Mouse (Mus musculus): ENCODE data around the gene Ghrhr. TPM values are rescaled to one million over a fixed set of nuclear protein-coding genes. Genes with fewer than 3 reads are reported as not detected.

The Ghrhr gene
- polyA plus RNA-seq, 1 experiment from 2014 or later: 0.12 TPM

- no peak overlapping the region for H3K27ac ChIP-seq (ENCODE audit: low read length)
- H3K27me3 ChIP-seq (replicated peaks; ENCODE audit: insufficient read depth, low read length): no peaks in the 10 kb centered on the region
- ATAC-seq (no peak), DNase-seq (ENCODE audit: low spot score) (no peak)
- no peak overlapping the region for H3K4me3 ChIP-seq (ENCODE audit: low read depth, low read length)
- H3K4me2 ChIP-seq (replicated peaks; ENCODE audit: low read depth, low read length): no peak overlapping the region
- H3K4me1 ChIP-seq (ENCODE audit: insufficient read depth, low read depth, low read length): no peaks in the 10 kb centered on the region
- H3K9ac ChIP-seq (replicated peaks; ENCODE audit: low read depth): no peak overlapping the region
- TF ChIP-seq EP300 (IDR thresholded peaks at IDR 0.05) (no peak), CTCF (IDR thresholded peaks at IDR 0.05) (no peak)
- no peaks in the 10 kb centered on the region for H3K36me3 ChIP-seq (ENCODE audit: insufficient read depth, low read length)
- no peaks in the 10 kb centered on the region for H3K9me3 ChIP-seq (ENCODE audit: low read length)
- WGBS: 73% methylated on average over 5 of the region's 5 CpGs
Observed at GRCm38 (mm10) chr6:55404421-55404990, 28.4 kb downstream of the Ghrhr start.

DNA sequence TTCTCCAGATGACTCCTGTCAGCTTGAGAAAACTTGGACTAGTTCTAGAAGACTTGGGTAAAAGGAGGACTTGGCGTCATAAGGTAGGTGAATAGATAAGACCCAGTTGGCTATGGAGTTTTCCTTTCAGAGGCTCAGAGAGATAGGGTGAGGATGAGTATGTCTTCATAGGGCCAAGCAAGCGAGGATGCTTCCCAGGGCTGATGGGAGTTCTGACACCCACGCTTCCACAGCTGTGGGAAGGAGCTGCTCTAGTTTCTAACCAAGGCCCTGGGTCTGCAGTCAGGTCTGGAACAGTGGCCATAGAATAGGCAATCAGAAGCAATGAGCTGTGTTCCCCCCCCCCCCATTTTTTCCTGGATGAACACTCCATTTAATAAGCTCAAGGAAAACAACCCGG lies 31.2 kb downstream of the Ghrhr start:
- H3K9me3 ChIP-seq (ENCODE audit: low read length): no peaks in the 10 kb centered on the region
- no peak for ATAC-seq
- H3K36me3 ChIP-seq (ENCODE audit: insufficient read depth, low read length): no peaks in the 10 kb centered on the region
- TF ChIP-seq EP300 (IDR thresholded peaks at IDR 0.05) (no peak), CTCF (IDR thresholded peaks at IDR 0.05) (no peak)
- DNase-seq (ENCODE audit: low spot score): no peak
- H3K9ac ChIP-seq (replicated peaks; ENCODE audit: low read depth): no peak overlapping the region
- H3K4me3 ChIP-seq (ENCODE audit: low read depth, low read length): no peak overlapping the region
- no peaks in the 10 kb centered on the region for H3K4me1 ChIP-seq (ENCODE audit: insufficient read depth, low read depth, low read length)
- WGBS: 66% methylated on average over 4 of the region's 4 CpGs
- H3K27ac ChIP-seq (ENCODE audit: low read length): no peak overlapping the region
- H3K27me3 ChIP-seq (replicated peaks; ENCODE audit: insufficient read depth, low read length): no peaks in the 10 kb centered on the region
- no peak overlapping the region for H3K4me2 ChIP-seq (replicated peaks; ENCODE audit: low read depth, low read length)

- no peak for TF ChIP-seq EP300 (IDR thresholded peaks at IDR 0.05)
- no peak for TF ChIP-seq CTCF (IDR thresholded peaks at IDR 0.05)
- Histone ChIP-seq H3K27ac (ENCODE audit: low read length) (no peak overlapping the region), H3K4me1 (ENCODE audit: insufficient read depth, low read depth, low read length) (no peaks in the 10 kb centered on the region), H3K27me3 (replicated peaks; ENCODE audit: insufficient read depth, low read length) (no peaks in the 10 kb centered on the region), H3K4me2 (replicated peaks; ENCODE audit: low read depth, low read length) (no peak overlapping the region), H3K36me3 (ENCODE audit: insufficient read depth, low read length) (no peaks in the 10 kb centered on the region), H3K4me3 (ENCODE audit: low read depth, low read length) (no peak overlapping the region), H3K9ac (replicated peaks; ENCODE audit: low read depth) (no peak overlapping the region), H3K9me3 (ENCODE audit: low read length) (no peaks in the 10 kb centered on the region)
- 36% methylated on average over 7 of the region's 7 CpGs for WGBS
- ATAC-seq: no peak
- no peak for DNase-seq (ENCODE audit: low spot score)
Observed at GRCm38 (mm10) chr6:55410119-55410775, 34.2 kb downstream of the Ghrhr start.

GRCm38 (mm10) chr6:55410977-55411376 lies 34.9 kb downstream of the Ghrhr start:
- Histone ChIP-seq H3K4me3 (ENCODE audit: low read depth, low read length) (no peak overlapping the region), H3K9ac (replicated peaks; ENCODE audit: low read depth) (no peak overlapping the region), H3K9me3 (ENCODE audit: low read length) (no peaks in the 10 kb centered on the region), H3K27me3 (replicated peaks; ENCODE audit: insufficient read depth, low read length) (no peaks in the 10 kb centered on the region), H3K36me3 (ENCODE audit: insufficient read depth, low read length) (no peaks in the 10 kb centered on the region), H3K27ac (ENCODE audit: low read length) (no peak overlapping the region), H3K4me2 (replicated peaks; ENCODE audit: low read depth, low read length) (no peak overlapping the region), H3K4me1 (ENCODE audit: insufficient read depth, low read depth, low read length) (no peaks in the 10 kb centered on the region)
- no peak for ATAC-seq
- TF ChIP-seq CTCF (IDR thresholded peaks at IDR 0.05) (no peak), EP300 (IDR thresholded peaks at IDR 0.05) (no peak)
- WGBS: 61% methylated on average over 5 of the region's 5 CpGs
- DNase-seq (ENCODE audit: low spot score): no peak

DNA sequence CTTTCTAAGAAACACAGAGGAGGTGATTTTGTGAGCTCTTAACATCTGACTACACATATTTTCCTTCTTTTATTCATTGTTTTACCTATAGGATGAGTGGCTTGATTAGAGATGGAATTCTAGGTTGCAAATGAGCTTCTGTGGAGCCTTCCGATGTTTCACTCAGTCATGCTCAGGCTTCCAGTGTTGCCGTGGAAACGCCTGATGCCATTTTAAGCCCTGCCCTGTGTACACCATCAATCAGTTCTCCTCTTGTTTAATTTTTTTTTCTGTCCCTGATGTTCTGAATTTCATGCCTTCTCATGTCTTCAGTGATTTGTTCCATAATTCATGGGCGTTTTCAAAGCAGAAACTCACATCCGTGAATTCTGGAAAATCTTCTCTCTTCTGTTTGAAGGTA lies 40.1 kb downstream of the Ghrhr start:
- H3K36me3 ChIP-seq (ENCODE audit: insufficient read depth, low read length): no peaks in the 10 kb centered on the region
- no peak overlapping the region for H3K9ac ChIP-seq (replicated peaks; ENCODE audit: low read depth)
- no peak for ATAC-seq
- no peak overlapping the region for H3K4me3 ChIP-seq (ENCODE audit: low read depth, low read length)
- H3K9me3 ChIP-seq (ENCODE audit: low read length): no peaks in the 10 kb centered on the region
- H3K4me1 ChIP-seq (ENCODE audit: insufficient read depth, low read depth, low read length): no peaks in the 10 kb centered on the region
- DNase-seq (ENCODE audit: low spot score): no peak
- H3K4me2 ChIP-seq (replicated peaks; ENCODE audit: low read depth, low read length): no peak overlapping the region
- WGBS: 66% methylated on average over 5 of the region's 5 CpGs
- no peak overlapping the region for H3K27ac ChIP-seq (ENCODE audit: low read length)
- TF ChIP-seq EP300 (IDR thresholded peaks at IDR 0.05) (no peak), CTCF (IDR thresholded peaks at IDR 0.05) (no peak)
- H3K27me3 ChIP-seq (replicated peaks; ENCODE audit: insufficient read depth, low read length): no peaks in the 10 kb centered on the region

DNA sequence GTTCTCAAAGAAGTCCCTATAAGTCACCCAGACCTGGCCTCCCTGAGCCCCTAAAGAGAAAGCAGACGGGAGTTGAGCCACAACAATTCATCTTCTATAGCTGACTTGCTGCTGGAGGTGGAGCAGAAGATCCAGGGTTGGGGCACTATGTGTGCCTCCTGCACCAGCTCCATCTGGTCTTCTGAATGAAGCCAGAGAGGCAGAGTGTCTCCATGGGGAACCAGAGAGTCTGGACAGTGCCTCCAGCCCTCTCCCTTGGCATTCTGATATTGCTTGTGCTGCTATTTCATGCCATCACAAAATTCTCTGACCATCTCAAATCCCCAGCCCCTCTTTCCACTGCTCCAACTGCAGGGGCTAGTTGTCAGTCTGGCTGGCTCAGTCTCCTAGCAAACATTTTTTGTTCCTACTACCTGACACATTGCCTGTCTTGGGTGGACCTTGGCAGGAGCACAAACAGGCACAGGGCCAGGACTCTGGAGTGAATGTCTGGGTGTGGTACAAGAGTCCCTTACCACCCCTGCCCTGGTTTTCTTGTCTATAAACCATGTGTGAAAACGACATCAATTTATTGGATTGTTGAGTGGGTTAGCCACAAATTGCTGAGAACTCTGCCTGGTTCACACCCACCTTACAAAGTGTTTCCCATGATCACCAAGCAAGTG lies 42.8 kb downstream of the Ghrhr start:
- Histone ChIP-seq H3K9me3 (ENCODE audit: low read length) (no peaks in the 10 kb centered on the region), H3K4me1 (ENCODE audit: insufficient read depth, low read depth, low read length) (no peaks in the 10 kb centered on the region), H3K4me3 (ENCODE audit: low read depth, low read length) (no peak overlapping the region), H3K27me3 (replicated peaks; ENCODE audit: insufficient read depth, low read length) (no peaks in the 10 kb centered on the region), H3K36me3 (ENCODE audit: insufficient read depth, low read length) (no peaks in the 10 kb centered on the region), H3K27ac (ENCODE audit: low read length) (no peak overlapping the region), H3K9ac (replicated peaks; ENCODE audit: low read depth) (no peak overlapping the region), H3K4me2 (replicated peaks; ENCODE audit: low read depth, low read length) (no peak overlapping the region)
- DNase-seq (ENCODE audit: low spot score) (no peak), ATAC-seq (no peak)
- 38% methylated on average over 2 of the region's 2 CpGs for WGBS
- TF ChIP-seq EP300 (IDR thresholded peaks at IDR 0.05): no peak
- no peak for TF ChIP-seq CTCF (IDR thresholded peaks at IDR 0.05)
